Mouse (Mus musculus) liver, postnatal 0 days (tissue): ENCODE data around the gene Gm20696. TPM values are rescaled to one million over a fixed set of nuclear protein-coding genes. Genes with fewer than 3 reads are reported as not detected.

ENCODE experiments used
- ATAC-seq: fragments of 200-750 bp; cut with Nextera tagmentation; 2 replicates; pipeline ENCODE4 v1.8.0; 2017; ENCODE audit warnings: mild to moderate bottlenecking, moderate library complexity
- DNase-seq: peaks from one replicate; pipeline ENCODE4 v3.0.0-alpha.2; 2016
- H3K27ac ChIP-seq: fragments of 300-500 bp; sonication (generic); 2 replicates; pipeline ENCODE4 v1.5.1; 2014; ENCODE audit warnings: antibody characterized with exemption, moderate library complexity, mild to moderate bottlenecking, low read depth
- H3K27me3 ChIP-seq: fragments of 300-500 bp; sonication (generic); 2 replicates; pipeline ENCODE4 v1.6.1; 2014; ENCODE audit warnings: low read length, control low read depth, mixed read lengths; ENCODE audit not compliant: insufficient read depth
- H3K36me3 ChIP-seq: fragments of 300-500 bp; sonication (generic); replicated peaks from 2 replicates; pipeline ENCODE4 v1.6.1; 2014; ENCODE audit warnings: mild to moderate bottlenecking, control low read depth, low read length, moderate library complexity, mixed read lengths; ENCODE audit not compliant: insufficient read depth
- H3K4me1 ChIP-seq: fragments of 300-500 bp; sonication (generic); 2 replicates; pipeline ENCODE4 v1.6.1; 2014; ENCODE audit warnings: antibody characterized with exemption, mild to moderate bottlenecking, control low read depth; ENCODE audit not compliant: insufficient read depth
- H3K4me2 ChIP-seq: fragments of 300-500 bp; sonication (generic); 2 replicates; pipeline ENCODE4 v1.6.1; 2014; ENCODE audit warnings: low read depth, mild to moderate bottlenecking, low read length, moderate library complexity, mixed read lengths
- H3K4me3 ChIP-seq: fragments of 300-500 bp; sonication (generic); 2 replicates; pipeline ENCODE4 v1.5.1; 2014; ENCODE audit warnings: low read depth, low read length
- H3K9ac ChIP-seq: fragments of 300-500 bp; sonication (generic); replicated peaks from 2 replicates; pipeline ENCODE4 v1.6.1; 2014; ENCODE audit warnings: mild to moderate bottlenecking, moderate library complexity
- H3K9me3 ChIP-seq: fragments of 300-500 bp; sonication (generic); 2 replicates; pipeline ENCODE4 v1.6.1; 2016; ENCODE audit warnings: mild to moderate bottlenecking, control low read depth, low read length, mixed read lengths
- CTCF ChIP-seq: sonication (generic); IDR thresholded peaks from 2 replicates; pipeline ENCODE4 v1.5.1; 2016; ENCODE audit warnings: antibody characterized with exemption, low read depth
- EP300 ChIP-seq: IDR thresholded peaks from 2 replicates; pipeline ENCODE4 v1.6.1; 2016; ENCODE audit warnings: antibody characterized with exemption, low read depth, mild to moderate bottlenecking
- WGBS: fragments of 180-500 bp; shearing (Covaris S2); extraction: QIAGEN DNeasy Blood & Tissue Kit; methylation state at CpG from one replicate; pipeline ENCODE4 v1.1.7; 2014; ENCODE audit not compliant: insufficient replicate concordance; 5-methylcytosine and 5-hydroxymethylcytosine counted together
- polyA plus RNA-seq: library from polyadenylated mRNA; unstranded; fragments of >200 nt; fragmentation: Nextera tagmentation; extraction: Ambion mirVana; gene quantifications from 2 replicates; pipeline ENCODE4 v1.2.1, GENCODE M21; 2015

The Gm20696 gene
- polyA plus RNA-seq, 1 experiment from 2014 or later = 1.2 TPM

- H3K27ac ChIP-seq = no peak overlapping the region
- H3K4me2 ChIP-seq = no peak overlapping the region
- H3K9me3 ChIP-seq = no peaks in the 10 kb centered on the region
- no peak overlapping the region for H3K9ac ChIP-seq
- 62% methylated on average over 2 of the region's 2 CpGs for WGBS
- no peaks in the 10 kb centered on the region for H3K36me3 ChIP-seq
- H3K4me3 ChIP-seq = no peak overlapping the region
- H3K27me3 ChIP-seq = no peaks in the 10 kb centered on the region
- H3K4me1 ChIP-seq = no peaks in the 10 kb centered on the region
- ATAC-seq (no peak), DNase-seq (no peak)
- TF ChIP-seq CTCF = no peak
- TF ChIP-seq EP300 = no peak
Measured at GRCm38 (mm10) chr6:99604758-99605157, 61.8 kb downstream of the Gm20696 start.

- no peak overlapping the region for H3K4me3 ChIP-seq
- H3K36me3 ChIP-seq = no peaks in the 10 kb centered on the region
- no peaks in the 10 kb centered on the region for H3K4me1 ChIP-seq
- no peaks in the 10 kb centered on the region for H3K9me3 ChIP-seq
- H3K4me2 ChIP-seq = no peak overlapping the region
- no peak overlapping the region for H3K27ac ChIP-seq
- DNase-seq = no peak
- H3K27me3 ChIP-seq = no peaks in the 10 kb centered on the region
- 73% methylated on average over 7 of the region's 7 CpGs for WGBS
- no peak for TF ChIP-seq EP300
- no peak for TF ChIP-seq CTCF
- no peak overlapping the region for H3K9ac ChIP-seq
- ATAC-seq = no peak
Measured at GRCm38 (mm10) chr6:99602434-99602833, 64.2 kb downstream of the Gm20696 start.

GRCm38 (mm10) chr6:99600886-99601285 lies 65.7 kb downstream of the Gm20696 start:
- H3K4me3 ChIP-seq = no peak overlapping the region
- no peaks in the 10 kb centered on the region for H3K27me3 ChIP-seq
- no peak overlapping the region for H3K9ac ChIP-seq
- ATAC-seq (no peak), DNase-seq (no peak)
- no peaks in the 10 kb centered on the region for H3K36me3 ChIP-seq
- H3K4me1 ChIP-seq = no peaks in the 10 kb centered on the region
- TF ChIP-seq CTCF = no peak
- no peak for TF ChIP-seq EP300
- H3K4me2 ChIP-seq = no peak overlapping the region
- 54% methylated on average over 8 of the region's 8 CpGs for WGBS
- H3K27ac ChIP-seq = no peak overlapping the region
- H3K9me3 ChIP-seq = no peaks in the 10 kb centered on the region

- TF ChIP-seq EP300 (no peak), CTCF (peak; percentile 62)
- Histone ChIP-seq H3K9me3 (no peaks in the 10 kb centered on the region), H3K4me3 (no peak overlapping the region), H3K36me3 (no peaks in the 10 kb centered on the region), H3K4me2 (no peak overlapping the region), H3K27ac (no peak overlapping the region), H3K4me1 (no peaks in the 10 kb centered on the region), H3K9ac (no peak overlapping the region), H3K27me3 (no peaks in the 10 kb centered on the region)
- 19% methylated on average over 10 of the region's 10 CpGs for WGBS
- peak; percentile 43 for DNase-seq
- no peak for ATAC-seq
Measured at GRCm38 (mm10) chr6:99600168-99600793, 66.3 kb downstream of the Gm20696 start.

GRCm38 (mm10) chr6:99599651-99600050 lies 66.9 kb downstream of the Gm20696 start:
- 60% methylated on average over 8 of the region's 8 CpGs for WGBS
- H3K27me3 ChIP-seq = no peaks in the 10 kb centered on the region
- no peaks in the 10 kb centered on the region for H3K4me1 ChIP-seq
- DNase-seq = no peak
- no peak for ATAC-seq
- no peaks in the 10 kb centered on the region for H3K9me3 ChIP-seq
- no peak for TF ChIP-seq EP300
- H3K36me3 ChIP-seq = no peaks in the 10 kb centered on the region
- H3K4me2 ChIP-seq = no peak overlapping the region
- H3K4me3 ChIP-seq = no peak overlapping the region
- H3K9ac ChIP-seq = no peak overlapping the region
- H3K27ac ChIP-seq = no peak overlapping the region

- no peak overlapping the region for H3K4me3 ChIP-seq
- no peak overlapping the region for H3K9ac ChIP-seq
- no peak overlapping the region for H3K27ac ChIP-seq
- DNase-seq (no peak), ATAC-seq (no peak)
- 72% methylated on average over 5 of the region's 5 CpGs for WGBS
- no peaks in the 10 kb centered on the region for H3K4me1 ChIP-seq
- no peak overlapping the region for H3K4me2 ChIP-seq
- TF ChIP-seq CTCF (no peak), EP300 (no peak)
- H3K9me3 ChIP-seq = no peaks in the 10 kb centered on the region
- no peaks in the 10 kb centered on the region for H3K36me3 ChIP-seq
- H3K27me3 ChIP-seq = no peaks in the 10 kb centered on the region
Measured at GRCm38 (mm10) chr6:99599229-99599628, 67.4 kb downstream of the Gm20696 start.

- WGBS = 43% methylated on average over 6 of the region's 6 CpGs
- Histone ChIP-seq H3K9ac (no peak overlapping the region), H3K9me3 (no peaks in the 10 kb centered on the region), H3K27ac (no peak overlapping the region), H3K4me1 (no peaks in the 10 kb centered on the region), H3K4me3 (no peak overlapping the region), H3K36me3 (no peaks in the 10 kb centered on the region), H3K4me2 (no peak overlapping the region), H3K27me3 (no peaks in the 10 kb centered on the region)
- no peak for TF ChIP-seq EP300
- no peak for TF ChIP-seq CTCF
- DNase-seq (no peak), ATAC-seq (no peak)
Measured at GRCm38 (mm10) chr6:99577040-99577439, 89.6 kb downstream of the Gm20696 start.
